Mouse (Mus musculus): ENCODE data around the gene Wscd1. TPM values are rescaled to one million over a fixed set of nuclear protein-coding genes. Genes with fewer than 3 reads are reported as not detected.

The Wscd1 gene
- polyA plus RNA-seq, 1 experiment from 2014 or later = 4.8 TPM

GRCm38 (mm10) chr11:71770479-71770878, 20.8 kb downstream of the Wscd1 start:
- H3K27ac ChIP-seq = no peak overlapping the region
- no peaks in the 10 kb centered on the region for H3K36me3 ChIP-seq
- no peaks in the 10 kb centered on the region for H3K9me3 ChIP-seq (replicated peaks)
- H3K9ac ChIP-seq = no peak overlapping the region
- H3K4me3 ChIP-seq = no peak overlapping the region
- no peak for ATAC-seq (replicated peaks; ENCODE audit: insufficient number of reproducible peaks, insufficient read depth, low FRiP score, low read depth)
- H3K4me2 ChIP-seq = no peak overlapping the region
- H3K27me3 ChIP-seq = peaks cover 13% of the 10 kb centered on the region
- peaks cover 24% of the 10 kb centered on the region for H3K4me1 ChIP-seq (replicated peaks)
- 59% methylated on average over 2 of the region's 2 CpGs for WGBS

- ATAC-seq (replicated peaks; ENCODE audit: insufficient number of reproducible peaks, insufficient read depth, low FRiP score, low read depth) = no peak
These were observed 21.4 kb downstream of the Wscd1 start for GRCm38 (mm10) chr11:71771074-71771473.

DNA sequence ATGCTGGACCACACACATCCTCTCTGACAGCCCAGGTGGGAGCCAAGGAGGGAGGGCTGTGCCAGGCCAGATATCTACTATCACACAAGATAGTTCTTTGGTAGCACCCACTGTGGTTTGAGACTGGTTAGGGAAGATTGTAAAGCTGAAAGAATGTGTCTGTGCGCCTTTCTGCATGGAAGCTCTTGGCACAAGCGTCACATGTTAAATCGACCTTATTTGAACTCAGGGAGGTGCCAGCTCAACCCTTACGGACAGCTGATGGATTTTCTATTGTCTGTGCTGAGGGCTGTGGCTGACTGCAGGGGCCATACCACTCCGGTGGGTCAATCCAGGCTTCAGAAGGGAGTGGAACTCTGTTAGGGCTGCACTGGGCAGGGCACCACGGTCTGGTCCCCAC, 22.3 kb downstream of the Wscd1 start:
- Histone ChIP-seq H3K27ac (no peak overlapping the region), H3K36me3 (no peaks in the 10 kb centered on the region), H3K9ac (no peak overlapping the region), H3K27me3 (peaks cover 12% of the 10 kb centered on the region), H3K9me3 (replicated peaks) (no peaks in the 10 kb centered on the region), H3K4me3 (no peak overlapping the region), H3K4me1 (replicated peaks) (peaks cover 24% of the 10 kb centered on the region), H3K4me2 (no peak overlapping the region)
- WGBS = 61% methylated on average over 6 of the region's 6 CpGs
- no peak for ATAC-seq (replicated peaks; ENCODE audit: insufficient number of reproducible peaks, insufficient read depth, low FRiP score, low read depth)

More at GRCm38 (mm10) chr11:71771074-71771473, 21.4 kb downstream of the Wscd1 start:
- H3K27ac ChIP-seq = no peak overlapping the region
- WGBS = 78% methylated on average over 7 of the region's 7 CpGs
- H3K4me1 ChIP-seq (replicated peaks) = peaks cover 24% of the 10 kb centered on the region
- H3K4me2 ChIP-seq = no peak overlapping the region
- no peak overlapping the region for H3K9ac ChIP-seq
- no peaks in the 10 kb centered on the region for H3K9me3 ChIP-seq (replicated peaks)
- H3K27me3 ChIP-seq = peaks cover 12% of the 10 kb centered on the region
- H3K4me3 ChIP-seq = no peak overlapping the region
- H3K36me3 ChIP-seq = no peaks in the 10 kb centered on the region

- no peaks in the 10 kb centered on the region for H3K9me3 ChIP-seq (replicated peaks)
- no peak overlapping the region for H3K4me3 ChIP-seq
- peaks cover 24% of the 10 kb centered on the region for H3K4me1 ChIP-seq (replicated peaks)
- no peak overlapping the region for H3K4me2 ChIP-seq
- H3K27ac ChIP-seq = peak overlapping the region; percentile 20; the same call in 1 of the 2 replicates
- peaks cover 12% of the 10 kb centered on the region for H3K27me3 ChIP-seq
- no peaks in the 10 kb centered on the region for H3K36me3 ChIP-seq
- ATAC-seq (replicated peaks; ENCODE audit: insufficient number of reproducible peaks, insufficient read depth, low FRiP score, low read depth) = no peak
- WGBS = 12% methylated on average over 4 of the region's 4 CpGs
- no peak overlapping the region for H3K9ac ChIP-seq
These were observed 23.1 kb downstream of the Wscd1 start for GRCm38 (mm10) chr11:71772802-71773201.

DNA sequence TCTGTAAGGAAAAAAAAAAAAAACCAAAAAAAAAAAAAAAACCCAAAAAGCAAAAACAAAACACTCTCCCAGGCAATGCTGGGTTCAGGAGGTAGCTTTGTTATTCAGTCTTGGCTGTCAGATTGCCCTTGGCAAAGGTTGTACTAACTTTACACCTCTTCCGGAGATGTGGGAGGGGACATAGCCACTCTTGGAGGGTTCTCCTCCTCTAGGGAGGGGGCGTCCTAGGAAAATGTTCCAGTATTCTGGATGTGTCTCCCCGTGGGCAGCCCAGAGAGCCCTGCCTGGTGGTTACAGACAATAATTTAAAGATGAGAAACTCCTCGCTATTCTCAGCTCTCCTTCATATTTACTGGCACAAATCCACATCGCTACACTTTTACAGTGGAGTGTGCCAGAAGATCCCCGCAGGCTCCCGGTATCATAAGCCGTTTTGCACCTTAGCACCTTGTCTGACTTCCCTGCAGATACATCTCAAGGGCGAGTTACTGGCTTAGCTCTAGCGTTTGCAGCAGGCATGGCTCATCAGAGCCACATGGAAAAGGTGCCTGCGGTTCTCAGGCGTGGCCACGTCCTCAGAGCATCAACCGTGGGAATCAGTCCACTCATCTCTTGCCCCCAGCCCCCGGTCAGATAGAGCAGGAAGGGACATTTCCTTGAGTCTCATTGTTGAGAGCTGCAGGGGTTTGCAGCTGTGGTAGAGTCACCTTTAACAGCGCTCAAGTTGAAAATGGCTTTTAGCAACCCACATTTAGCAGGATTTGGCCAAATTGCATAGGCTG, 24.5 kb downstream of the Wscd1 start:
- H3K27me3 ChIP-seq = peaks cover 12% of the 10 kb centered on the region
- 0 out of 2 replicates have a peak, but pooled peaks have one; percentile 8 for ATAC-seq (replicated peaks; ENCODE audit: insufficient number of reproducible peaks, insufficient read depth, low FRiP score, low read depth)
- H3K4me1 ChIP-seq (replicated peaks) = peaks cover 24% of the 10 kb centered on the region
- no peak overlapping the region for H3K4me3 ChIP-seq
- H3K9ac ChIP-seq = no peak overlapping the region
- no peaks in the 10 kb centered on the region for H3K36me3 ChIP-seq
- H3K4me2 ChIP-seq = peak overlapping the region; percentile 20; the same call in 1 of the 2 replicates
- WGBS = 12% methylated on average over 16 of the region's 16 CpGs
- no peaks in the 10 kb centered on the region for H3K9me3 ChIP-seq (replicated peaks)
- H3K27ac ChIP-seq = peak overlapping the region; percentile 53

- Histone ChIP-seq H3K9ac (no peak overlapping the region), H3K4me1 (replicated peaks) (peaks cover 24% of the 10 kb centered on the region), H3K4me2 (no peak overlapping the region), H3K4me3 (no peak overlapping the region), H3K36me3 (no peaks in the 10 kb centered on the region), H3K27me3 (peaks cover 12% of the 10 kb centered on the region), H3K27ac (peak overlapping the region; percentile 53; the same call in 1 of the 2 replicates), H3K9me3 (replicated peaks) (no peaks in the 10 kb centered on the region)
- peak; percentile 54; the same call in 1 of the 2 replicates for ATAC-seq (replicated peaks; ENCODE audit: insufficient number of reproducible peaks, insufficient read depth, low FRiP score, low read depth)
- 47% methylated on average over 6 of the region's 6 CpGs for WGBS
These were observed 25.3 kb downstream of the Wscd1 start for GRCm38 (mm10) chr11:71775056-71775455.

DNA sequence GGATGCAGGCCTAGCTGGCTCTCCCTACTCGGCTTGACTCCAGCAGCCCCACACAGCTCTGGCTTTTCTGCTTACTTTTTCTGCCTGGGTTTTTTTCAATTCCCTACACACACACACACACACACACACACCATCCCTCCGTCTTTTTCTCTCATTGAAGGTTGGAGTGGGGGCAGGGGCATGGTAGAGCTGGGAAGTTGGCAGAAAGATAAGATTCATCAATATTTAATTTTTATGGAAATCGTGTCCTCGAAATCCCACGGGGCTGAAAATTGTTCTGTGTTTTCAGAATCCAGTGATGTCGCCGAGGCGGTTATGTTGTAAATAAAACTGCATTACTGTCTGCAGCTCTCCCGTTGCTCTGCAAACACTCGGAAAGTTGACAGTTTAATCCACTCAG, 29.9 kb downstream of the Wscd1 start:
- Histone ChIP-seq H3K4me2 (no peak overlapping the region), H3K27ac (no peak overlapping the region), H3K9ac (no peak overlapping the region), H3K4me1 (replicated peaks) (peaks cover 6% of the 10 kb centered on the region; the same call in 1 of the 2 replicates), H3K9me3 (replicated peaks) (no peaks in the 10 kb centered on the region), H3K27me3 (peaks cover under 1% of the 10 kb centered on the region; the same call in 1 of the 2 replicates), H3K4me3 (no peak overlapping the region), H3K36me3 (no peaks in the 10 kb centered on the region)
- ATAC-seq (replicated peaks; ENCODE audit: insufficient number of reproducible peaks, insufficient read depth, low FRiP score, low read depth) = no peak
- 73% methylated on average over 10 of the region's 10 CpGs for WGBS

GRCm38 (mm10) chr11:71781737-71782354, 32.1 kb downstream of the Wscd1 start:
- Histone ChIP-seq H3K4me2 (no peak overlapping the region), H3K9me3 (replicated peaks) (no peaks in the 10 kb centered on the region), H3K36me3 (no peaks in the 10 kb centered on the region), H3K4me1 (replicated peaks) (no peaks in the 10 kb centered on the region), H3K9ac (no peak overlapping the region), H3K27ac (no peak overlapping the region), H3K27me3 (no peaks in the 10 kb centered on the region), H3K4me3 (no peak overlapping the region)
- 71% methylated on average over 13 of the region's 13 CpGs for WGBS
- no peak for ATAC-seq (replicated peaks; ENCODE audit: insufficient number of reproducible peaks, insufficient read depth, low FRiP score, low read depth)

DNA sequence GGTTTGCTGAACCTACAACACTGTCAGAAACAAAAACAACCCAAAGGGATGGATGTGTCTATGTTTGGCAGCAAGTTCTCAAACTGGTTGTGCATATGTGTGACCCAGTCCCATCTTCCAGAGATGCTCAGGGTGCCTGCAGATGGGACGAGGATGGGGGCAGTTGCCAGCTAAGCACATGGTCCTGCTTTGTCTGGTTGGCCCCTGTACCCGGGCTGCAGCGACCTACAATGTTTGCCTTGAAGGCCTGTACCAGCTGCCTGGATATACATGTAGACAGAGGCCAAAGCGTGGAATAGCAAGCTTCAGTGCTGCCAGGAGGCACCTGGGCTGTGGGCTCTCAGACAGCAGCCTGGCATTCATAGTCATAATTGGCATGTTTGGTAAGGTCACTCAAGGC, 35.8 kb downstream of the Wscd1 start:
- Histone ChIP-seq H3K27ac (no peak overlapping the region), H3K27me3 (no peaks in the 10 kb centered on the region), H3K9ac (no peak overlapping the region), H3K9me3 (replicated peaks) (no peaks in the 10 kb centered on the region), H3K4me1 (replicated peaks) (no peaks in the 10 kb centered on the region), H3K4me2 (no peak overlapping the region), H3K36me3 (no peaks in the 10 kb centered on the region), H3K4me3 (no peak overlapping the region)
- 73% methylated on average over 4 of the region's 4 CpGs for WGBS
- ATAC-seq (replicated peaks; ENCODE audit: insufficient number of reproducible peaks, insufficient read depth, low FRiP score, low read depth) = no peak

DNA sequence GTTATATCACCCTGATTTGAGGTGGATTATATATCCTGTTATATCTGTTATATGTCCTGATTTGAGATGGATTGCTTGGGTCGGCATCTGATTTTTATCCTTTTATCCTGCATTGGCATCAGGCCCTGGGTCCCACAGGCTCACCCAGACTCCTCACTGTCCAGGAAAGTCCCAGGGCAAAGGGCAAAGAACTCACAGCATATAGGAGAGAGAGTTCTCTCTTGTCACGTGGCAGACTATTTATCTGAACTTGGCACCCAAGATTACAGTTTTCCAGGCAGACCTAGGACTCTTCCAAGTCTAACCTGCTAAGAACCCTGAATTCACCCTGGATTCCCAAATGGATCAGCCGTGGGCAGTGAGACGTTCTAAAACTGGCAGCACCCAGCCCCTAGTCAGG, 38.5 kb downstream of the Wscd1 start:
- H3K36me3 ChIP-seq = no peaks in the 10 kb centered on the region
- H3K27ac ChIP-seq = no peak overlapping the region
- H3K27me3 ChIP-seq = no peaks in the 10 kb centered on the region
- 74% methylated on average over 4 of the region's 4 CpGs for WGBS
- H3K9ac ChIP-seq = no peak overlapping the region
- ATAC-seq (replicated peaks; ENCODE audit: insufficient number of reproducible peaks, insufficient read depth, low FRiP score, low read depth) = no peak
- H3K4me3 ChIP-seq = no peak overlapping the region
- H3K4me2 ChIP-seq = no peak overlapping the region
- no peaks in the 10 kb centered on the region for H3K4me1 ChIP-seq (replicated peaks)
- H3K9me3 ChIP-seq (replicated peaks) = no peaks in the 10 kb centered on the region

DNA sequence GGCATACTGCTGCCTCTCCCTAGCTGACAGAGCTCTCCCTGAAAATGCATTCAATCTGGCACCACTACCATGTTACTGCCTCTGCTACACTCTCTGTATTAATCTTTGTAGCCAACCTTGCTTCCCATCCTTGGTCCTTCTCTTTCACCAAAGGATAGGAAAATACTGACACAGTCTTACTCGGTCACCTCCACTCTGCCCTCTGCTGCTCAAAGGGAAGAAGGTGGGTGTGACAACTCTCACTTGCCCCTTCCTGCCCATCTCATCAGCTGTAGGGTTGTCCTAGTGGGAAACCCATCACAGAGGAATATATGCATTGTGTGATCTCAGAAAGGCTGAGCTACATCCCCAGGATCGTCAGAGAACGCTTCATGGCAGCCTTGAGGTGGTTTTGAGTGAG, 40.5 kb downstream of the Wscd1 start:
- Histone ChIP-seq H3K36me3 (no peaks in the 10 kb centered on the region), H3K9ac (no peak overlapping the region), H3K27ac (no peak overlapping the region), H3K27me3 (no peaks in the 10 kb centered on the region), H3K4me2 (no peak overlapping the region), H3K4me1 (replicated peaks) (no peaks in the 10 kb centered on the region), H3K4me3 (no peak overlapping the region), H3K9me3 (replicated peaks) (no peaks in the 10 kb centered on the region)
- no peak for ATAC-seq (replicated peaks; ENCODE audit: insufficient number of reproducible peaks, insufficient read depth, low FRiP score, low read depth)
- WGBS = 59% methylated on average over 3 of the region's 3 CpGs

Measured in heart, embryonic 15.5 days (tissue).